Mouse (Mus musculus): ENCODE results near the gene Tnks2. TPM values are rescaled to one million over a fixed set of nuclear protein-coding genes. Genes with fewer than 3 reads are reported as not detected.

Gene Tnks2
- polyA plus RNA-seq, 1 experiment from 2014 or later = 25.4 TPM

DNA sequence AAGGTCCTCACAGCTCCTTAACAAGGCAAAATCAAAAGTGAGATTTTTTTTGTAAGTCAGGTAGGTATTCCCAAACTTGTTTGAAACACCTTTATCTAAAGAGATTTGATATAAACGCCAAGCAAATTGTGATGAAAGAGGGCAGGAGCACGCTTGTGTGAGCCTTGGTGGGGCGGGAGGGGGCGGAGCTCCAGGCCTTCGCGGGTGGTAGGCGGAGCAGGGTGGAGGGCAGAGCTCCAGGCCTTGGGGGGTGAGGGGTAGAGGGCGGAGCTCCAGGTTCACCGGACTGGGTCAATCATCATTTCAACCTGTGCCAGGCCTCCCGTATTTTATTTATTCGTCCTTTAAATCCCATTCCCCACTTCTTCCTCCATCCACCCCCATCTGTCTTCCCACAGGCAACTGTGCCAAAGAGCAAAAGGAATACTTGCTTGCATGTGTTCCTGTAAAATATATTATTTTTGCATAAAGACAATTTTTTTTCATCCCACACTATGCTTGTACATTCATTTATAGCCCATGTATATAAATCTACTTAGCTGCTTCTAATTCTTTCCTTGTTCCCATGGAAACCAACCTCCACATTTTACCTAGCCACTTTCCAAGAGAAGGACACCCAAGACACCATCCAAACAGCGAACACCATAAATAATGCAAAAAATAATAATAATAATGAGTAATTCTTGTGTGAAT, 24.4 kb upstream of the Tnks2 start:
- H3K4me2 ChIP-seq (replicated peaks; ENCODE audit: low read depth, low read length) = no peak overlapping the region
- H3K9me3 ChIP-seq (ENCODE audit: low read length) = no peaks in the 10 kb centered on the region
- no peaks in the 10 kb centered on the region for H3K27me3 ChIP-seq (replicated peaks; ENCODE audit: insufficient read depth, low read length)
- H3K9ac ChIP-seq (replicated peaks; ENCODE audit: low read depth) = no peak overlapping the region
- ATAC-seq (0 out of 2 replicates have a peak, but pooled peaks have one; percentile 43), DNase-seq (ENCODE audit: low spot score) (no peak)
- no peaks in the 10 kb centered on the region for H3K4me1 ChIP-seq (ENCODE audit: insufficient read depth, low read depth, low read length)
- no peaks in the 10 kb centered on the region for H3K36me3 ChIP-seq (ENCODE audit: insufficient read depth, low read length)
- H3K27ac ChIP-seq (ENCODE audit: low read length) = no peak overlapping the region
- WGBS = 32% methylated on average over 12 of the region's 12 CpGs
- H3K4me3 ChIP-seq (ENCODE audit: low read depth, low read length) = no peak overlapping the region
- TF ChIP-seq EP300 (IDR thresholded peaks at IDR 0.05) (no peak), CTCF (IDR thresholded peaks at IDR 0.05) (no peak)

DNA sequence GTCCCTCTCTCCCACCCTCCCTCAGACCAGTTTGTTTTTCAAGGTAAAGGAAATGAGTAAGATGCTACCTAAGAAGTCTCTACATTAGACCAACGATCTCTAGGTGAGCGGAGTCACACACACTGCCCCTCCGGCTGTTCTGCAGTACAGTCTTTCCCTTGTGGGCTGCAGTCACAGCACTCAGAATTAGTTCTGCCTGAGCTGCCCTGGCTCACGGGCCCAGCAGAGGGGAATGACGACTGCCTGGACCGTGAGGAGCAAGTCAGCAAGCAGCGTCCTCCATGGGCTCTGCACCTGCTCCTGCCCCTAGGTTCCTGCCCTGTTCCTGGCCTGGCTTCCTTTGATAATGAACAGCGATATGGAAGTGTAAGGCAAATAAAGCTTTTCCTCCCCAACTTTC, 22.0 kb upstream of the Tnks2 start:
- no peaks in the 10 kb centered on the region for H3K9me3 ChIP-seq (ENCODE audit: low read length)
- no peak overlapping the region for H3K9ac ChIP-seq (replicated peaks; ENCODE audit: low read depth)
- no peak overlapping the region for H3K27ac ChIP-seq (ENCODE audit: low read length)
- no peak overlapping the region for H3K4me3 ChIP-seq (ENCODE audit: low read depth, low read length)
- 45% methylated on average over 8 of the region's 8 CpGs for WGBS
- DNase-seq (ENCODE audit: low spot score) (no peak), ATAC-seq (no peak)
- TF ChIP-seq CTCF (IDR thresholded peaks at IDR 0.05) = no peak
- no peak for TF ChIP-seq EP300 (IDR thresholded peaks at IDR 0.05)
- H3K27me3 ChIP-seq (replicated peaks; ENCODE audit: insufficient read depth, low read length) = no peaks in the 10 kb centered on the region
- H3K4me2 ChIP-seq (replicated peaks; ENCODE audit: low read depth, low read length) = no peak overlapping the region
- no peaks in the 10 kb centered on the region for H3K4me1 ChIP-seq (ENCODE audit: insufficient read depth, low read depth, low read length)
- H3K36me3 ChIP-seq (ENCODE audit: insufficient read depth, low read length) = no peaks in the 10 kb centered on the region

DNA sequence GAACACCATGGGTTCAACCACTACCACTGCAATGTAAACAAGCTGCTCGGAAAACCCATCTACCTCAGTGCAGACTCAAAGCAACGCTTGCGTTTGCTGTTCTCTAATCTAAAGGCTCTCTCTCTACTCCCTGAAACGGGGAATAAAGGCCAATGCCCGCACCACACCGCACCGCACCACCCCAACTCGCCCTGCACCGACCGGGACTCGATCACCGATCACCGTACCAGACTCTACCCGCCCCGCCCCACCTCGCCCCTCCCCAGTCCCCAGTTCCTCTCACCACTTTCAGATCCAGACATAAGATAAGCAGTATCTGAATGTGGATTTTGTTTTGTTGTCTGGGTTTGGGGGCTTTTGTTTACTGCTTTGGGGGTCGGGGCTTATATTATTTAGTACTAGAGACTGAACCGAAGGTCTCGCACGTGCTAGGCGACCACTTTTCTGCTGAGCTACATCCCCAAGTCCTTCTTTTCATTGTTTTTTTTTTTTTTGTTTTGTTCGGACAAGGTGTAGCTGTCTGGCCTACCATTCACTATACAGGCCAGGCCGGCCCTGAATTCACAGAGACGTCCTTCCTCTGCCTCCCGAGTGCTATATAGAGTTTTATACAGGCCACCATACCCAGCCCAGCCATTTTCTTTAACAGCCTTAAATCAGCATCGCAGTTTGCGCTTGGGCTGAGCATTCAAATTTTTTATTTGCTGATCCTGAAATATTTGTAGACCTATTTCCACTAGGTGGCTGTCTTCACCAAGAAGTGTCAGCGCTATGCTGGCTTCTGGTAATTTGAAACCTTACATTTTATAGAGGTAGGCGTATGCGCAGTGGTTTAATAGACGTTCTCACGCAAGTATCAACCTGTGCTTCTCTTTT, 18.4 kb upstream of the Tnks2 start:
- no peaks in the 10 kb centered on the region for H3K9me3 ChIP-seq (ENCODE audit: low read length)
- H3K9ac ChIP-seq (replicated peaks; ENCODE audit: low read depth) = no peak overlapping the region
- DNase-seq (ENCODE audit: low spot score) = peak; percentile 89
- peak overlapping the region; percentile 43 for H3K4me2 ChIP-seq (replicated peaks; ENCODE audit: low read depth, low read length)
- peak; percentile 63 for ATAC-seq
- H3K36me3 ChIP-seq (ENCODE audit: insufficient read depth, low read length) = no peaks in the 10 kb centered on the region
- peak; percentile 84 for TF ChIP-seq CTCF (IDR thresholded peaks at IDR 0.05)
- peak; percentile 42; the same call in 1 of the 2 replicates for TF ChIP-seq EP300 (IDR thresholded peaks at IDR 0.05)
- WGBS = 18% methylated on average over 32 of the region's 32 CpGs
- no peaks in the 10 kb centered on the region for H3K27me3 ChIP-seq (replicated peaks; ENCODE audit: insufficient read depth, low read length)
- no peak overlapping the region for H3K4me3 ChIP-seq (ENCODE audit: low read depth, low read length)
- no peak overlapping the region for H3K27ac ChIP-seq (ENCODE audit: low read length)
- no peaks in the 10 kb centered on the region; the same call in 1 of the 2 replicates for H3K4me1 ChIP-seq (ENCODE audit: insufficient read depth, low read depth, low read length)

DNA sequence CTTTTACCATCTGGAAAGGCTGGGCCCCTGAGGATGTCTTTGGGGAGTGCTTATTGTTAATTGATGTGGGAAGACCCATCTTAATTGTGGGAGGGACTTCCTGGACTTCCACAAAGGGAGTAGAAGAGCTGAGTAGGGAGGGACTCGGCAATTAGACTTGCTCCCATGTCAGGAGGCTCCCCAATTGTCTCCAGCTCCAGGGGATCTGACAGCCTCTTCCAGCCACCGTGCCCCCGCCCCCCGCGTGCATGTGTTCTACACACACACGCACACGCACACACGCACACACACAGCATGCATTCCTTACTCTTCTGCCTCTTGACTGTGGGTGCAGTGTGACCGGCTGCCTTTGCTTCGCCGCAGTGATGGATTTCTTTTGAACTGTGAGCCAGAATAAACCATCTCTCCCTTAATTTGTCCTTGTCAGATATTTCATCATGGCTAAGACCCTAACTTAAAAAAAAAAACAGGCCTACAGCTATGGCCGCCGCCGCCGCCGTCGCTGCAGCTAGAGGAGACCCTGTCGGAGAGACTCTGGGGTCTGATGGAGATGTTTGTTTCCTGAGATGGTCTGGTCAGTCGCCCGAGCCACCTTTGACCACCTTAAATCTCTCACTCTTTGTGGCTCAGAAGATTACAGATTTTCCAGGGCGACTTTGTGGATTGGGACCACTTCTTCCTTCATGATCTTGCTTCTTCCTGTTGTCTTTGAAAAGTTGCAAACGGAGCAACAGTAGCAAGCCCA, 15.7 kb upstream of the Tnks2 start:
- Histone ChIP-seq H3K4me3 (ENCODE audit: low read depth, low read length) (peak overlapping the region; percentile 36), H3K36me3 (ENCODE audit: insufficient read depth, low read length) (no peaks in the 10 kb centered on the region), H3K4me1 (ENCODE audit: insufficient read depth, low read depth, low read length) (no peaks in the 10 kb centered on the region; the same call in 1 of the 2 replicates), H3K27me3 (replicated peaks; ENCODE audit: insufficient read depth, low read length) (no peaks in the 10 kb centered on the region), H3K9me3 (ENCODE audit: low read length) (no peaks in the 10 kb centered on the region), H3K9ac (replicated peaks; ENCODE audit: low read depth) (peak overlapping the region; percentile 27; the same call in 1 of the 2 replicates), H3K27ac (ENCODE audit: low read length) (peak overlapping the region; percentile 60), H3K4me2 (replicated peaks; ENCODE audit: low read depth, low read length) (peak overlapping the region; percentile 66)
- ATAC-seq (peak; percentile 42), DNase-seq (ENCODE audit: low spot score) (peak; percentile 57)
- WGBS = 12% methylated on average over 22 of the region's 22 CpGs
- TF ChIP-seq CTCF (IDR thresholded peaks at IDR 0.05) (no peak), EP300 (IDR thresholded peaks at IDR 0.05) (no peak)

DNA sequence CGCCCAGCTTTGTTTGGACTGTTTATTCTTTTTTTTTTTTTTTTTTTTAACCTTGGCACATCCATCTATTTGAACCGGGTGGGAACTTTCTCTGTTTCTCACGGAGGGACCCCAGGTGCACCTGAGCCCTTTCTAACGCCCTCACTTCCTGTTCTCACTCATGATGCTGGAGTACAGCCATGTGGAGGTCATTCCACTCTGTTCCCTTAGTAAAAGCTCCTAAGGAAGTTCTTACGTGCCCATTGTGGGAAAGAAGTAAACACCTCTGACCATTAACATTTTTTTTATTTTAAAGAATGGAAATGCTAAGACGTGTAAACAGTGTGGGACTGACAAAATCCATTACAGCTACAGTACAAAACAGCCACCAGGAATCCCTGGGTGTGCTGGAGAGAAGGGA, 14.8 kb upstream of the Tnks2 start:
- Histone ChIP-seq H3K27ac (ENCODE audit: low read length) (no peak overlapping the region), H3K9ac (replicated peaks; ENCODE audit: low read depth) (no peak overlapping the region), H3K4me3 (ENCODE audit: low read depth, low read length) (no peak overlapping the region), H3K27me3 (replicated peaks; ENCODE audit: insufficient read depth, low read length) (no peaks in the 10 kb centered on the region), H3K4me2 (replicated peaks; ENCODE audit: low read depth, low read length) (no peak overlapping the region), H3K9me3 (ENCODE audit: low read length) (no peaks in the 10 kb centered on the region), H3K36me3 (ENCODE audit: insufficient read depth, low read length) (no peaks in the 10 kb centered on the region), H3K4me1 (ENCODE audit: insufficient read depth, low read depth, low read length) (no peaks in the 10 kb centered on the region; the same call in 1 of the 2 replicates)
- peak; percentile 69 for ATAC-seq
- WGBS = 36% methylated on average over 6 of the region's 6 CpGs
- DNase-seq (ENCODE audit: low spot score) = peak; percentile 72
- peak; percentile 64 for TF ChIP-seq EP300 (IDR thresholded peaks at IDR 0.05)
- 0 out of 2 replicates have a peak, but pooled peaks have one; percentile 8 for TF ChIP-seq CTCF (IDR thresholded peaks at IDR 0.05)
